Mouse (Mus musculus) lung, embryonic 16.5 days (tissue): ENCODE data around the gene Cep112. TPM values are rescaled to one million over a fixed set of nuclear protein-coding genes. Genes with fewer than 3 reads are reported as not detected.

ENCODE experiments used
- ATAC-seq: fragments of 200-750 bp; cut with Nextera tagmentation; 2 replicates; pipeline ENCODE4 v1.8.0; 2017; ENCODE audit warnings: low read depth, mild to moderate bottlenecking, moderate library complexity
- H3K27ac ChIP-seq: fragments of 300-500 bp; sonication (generic); 2 replicates; pipeline ENCODE4 v1.5.1; 2014; ENCODE audit warnings: mild to moderate bottlenecking, control low read depth, low read length
- H3K27me3 ChIP-seq: fragments of 300-500 bp; sonication (generic); 2 replicates; pipeline ENCODE4 v1.6.1; 2014; ENCODE audit warnings: low read depth, low read length, mixed read lengths; ENCODE audit not compliant: control insufficient read depth, insufficient read depth
- H3K36me3 ChIP-seq: fragments of 300-500 bp; sonication (generic); 2 replicates; pipeline ENCODE4 v1.6.1; 2014; ENCODE audit warnings: low read length; ENCODE audit not compliant: control insufficient read depth, insufficient read depth
- H3K4me1 ChIP-seq: fragments of 300-500 bp; sonication (generic); replicated peaks from 2 replicates; pipeline ENCODE4 v1.6.1; 2014; ENCODE audit warnings: low read length, mixed read lengths; ENCODE audit not compliant: control insufficient read depth, insufficient read depth
- H3K4me2 ChIP-seq: fragments of 300-500 bp; sonication (generic); 2 replicates; pipeline ENCODE4 v1.6.1; 2014; ENCODE audit warnings: low read depth, low read length, control low read depth
- H3K4me3 ChIP-seq: fragments of 300-500 bp; sonication (generic); 2 replicates; pipeline ENCODE4 v1.5.1; 2014; ENCODE audit warnings: mild to moderate bottlenecking, low read length, control low read depth
- H3K9ac ChIP-seq: fragments of 300-500 bp; sonication (generic); 2 replicates; pipeline ENCODE4 v1.6.1; 2014; ENCODE audit warnings: low read length, control low read depth
- H3K9me3 ChIP-seq: fragments of 300-500 bp; sonication (generic); 2 replicates; pipeline ENCODE4 v1.6.1; 2016; ENCODE audit warnings: low read length; ENCODE audit not compliant: control insufficient read depth
- WGBS: fragments of 180-500 bp; shearing (Covaris S2); extraction: QIAGEN DNeasy Blood & Tissue Kit; methylation state at CpG from one replicate; pipeline ENCODE4 v1.1.7; 2014; 5-methylcytosine and 5-hydroxymethylcytosine counted together
- polyA plus RNA-seq: library from polyadenylated mRNA; unstranded; fragments of >200 nt; fragmentation: Nextera tagmentation; extraction: Ambion mirVana; gene quantifications from 2 replicates; pipeline ENCODE4 v1.2.1, GENCODE M21; 2015

Gene Cep112
- 15.4 and 19.2 TPM in 2 replicates for polyA plus RNA-seq

- H3K36me3 ChIP-seq: no peaks in the 10 kb centered on the region
- peak within 1 kb of the TSS; percentile 82 for H3K4me2 ChIP-seq
- under 1% methylated on average over 55 of the region's 61 CpGs for WGBS
- peak within 1 kb of the TSS; percentile 8; the same call in 1 of the 2 replicates for H3K27ac ChIP-seq
- ATAC-seq: peak; percentile 99
- H3K4me3 ChIP-seq: peak within 1 kb of the TSS; percentile 70
- H3K27me3 ChIP-seq: no peaks in the 10 kb centered on the region
- H3K9ac ChIP-seq: peak within 1 kb of the TSS; percentile 74
- peaks cover 11% of the 10 kb centered on the region for H3K4me1 ChIP-seq
- no peaks in the 10 kb centered on the region for H3K9me3 ChIP-seq
Measured at GRCm38 (mm10) chr11:108424889-108425591, at the start of gene Cep112. TSS of gene Cep112 (plus strand) at chr11:108425192.

- ATAC-seq: no peak
- no peak overlapping the region for H3K4me3 ChIP-seq
- no peak overlapping the region for H3K27ac ChIP-seq
- no peaks in the 10 kb centered on the region for H3K4me1 ChIP-seq
- no peak overlapping the region for H3K4me2 ChIP-seq
- H3K9ac ChIP-seq: no peak overlapping the region
- no peaks in the 10 kb centered on the region for H3K36me3 ChIP-seq
- 94% methylated on average over 7 of the region's 7 CpGs for WGBS
- no peaks in the 10 kb centered on the region for H3K27me3 ChIP-seq
- H3K9me3 ChIP-seq: no peaks in the 10 kb centered on the region
Measured at GRCm38 (mm10) chr11:108376815-108377214, 48.2 kb upstream of the Cep112 start.

GRCm38 (mm10) chr11:108377680-108378362, 47.2 kb upstream of the Cep112 start:
- Histone ChIP-seq H3K27ac (no peak overlapping the region), H3K4me3 (no peak overlapping the region), H3K9ac (no peak overlapping the region), H3K4me2 (no peak overlapping the region), H3K9me3 (no peaks in the 10 kb centered on the region), H3K36me3 (no peaks in the 10 kb centered on the region), H3K27me3 (no peaks in the 10 kb centered on the region), H3K4me1 (no peaks in the 10 kb centered on the region)
- peak; percentile 92 for ATAC-seq
- 31% methylated on average over 19 of the region's 19 CpGs for WGBS

- Histone ChIP-seq H3K4me3 (no peak overlapping the region), H3K4me2 (no peak overlapping the region), H3K4me1 (no peaks in the 10 kb centered on the region), H3K36me3 (no peaks in the 10 kb centered on the region), H3K9me3 (no peaks in the 10 kb centered on the region), H3K27ac (no peak overlapping the region), H3K27me3 (no peaks in the 10 kb centered on the region), H3K9ac (no peak overlapping the region)
- WGBS: 54% methylated on average over 4 of the region's 4 CpGs
- no peak; the same call in 1 of the 2 replicates for ATAC-seq
Measured at GRCm38 (mm10) chr11:108378363-108378751, 46.6 kb upstream of the Cep112 start.

GRCm38 (mm10) chr11:108382664-108383063, 42.3 kb upstream of the Cep112 start:
- no peak for ATAC-seq
- H3K4me1 ChIP-seq: no peaks in the 10 kb centered on the region
- no peaks in the 10 kb centered on the region for H3K27me3 ChIP-seq
- H3K9ac ChIP-seq: no peak overlapping the region
- no peaks in the 10 kb centered on the region for H3K9me3 ChIP-seq
- no peaks in the 10 kb centered on the region for H3K36me3 ChIP-seq
- 73% methylated on average over 3 of the region's 3 CpGs for WGBS
- H3K4me3 ChIP-seq: no peak overlapping the region
- H3K4me2 ChIP-seq: no peak overlapping the region
- H3K27ac ChIP-seq: no peak overlapping the region

GRCm38 (mm10) chr11:108384920-108385665, 39.9 kb upstream of the Cep112 start:
- Histone ChIP-seq H3K27me3 (no peaks in the 10 kb centered on the region), H3K4me2 (no peak overlapping the region), H3K4me1 (no peaks in the 10 kb centered on the region), H3K4me3 (no peak overlapping the region), H3K9me3 (no peaks in the 10 kb centered on the region), H3K36me3 (no peaks in the 10 kb centered on the region), H3K9ac (no peak overlapping the region), H3K27ac (no peak overlapping the region)
- no peak for ATAC-seq
- WGBS: 55% methylated on average over 4 of the region's 4 CpGs

- Histone ChIP-seq H3K4me3 (no peak overlapping the region), H3K9ac (no peak overlapping the region), H3K4me2 (no peak overlapping the region), H3K9me3 (no peaks in the 10 kb centered on the region), H3K27ac (no peak overlapping the region), H3K4me1 (no peaks in the 10 kb centered on the region), H3K27me3 (no peaks in the 10 kb centered on the region), H3K36me3 (no peaks in the 10 kb centered on the region)
- ATAC-seq: no peak
- 92% methylated on average over 1 of the region's 1 CpGs for WGBS
Measured at GRCm38 (mm10) chr11:108385666-108386024, 39.3 kb upstream of the Cep112 start.

- H3K9me3 ChIP-seq: no peaks in the 10 kb centered on the region
- H3K27me3 ChIP-seq: no peaks in the 10 kb centered on the region
- H3K36me3 ChIP-seq: no peaks in the 10 kb centered on the region
- 90% methylated on average over 9 of the region's 9 CpGs for WGBS
- H3K4me1 ChIP-seq: no peaks in the 10 kb centered on the region
- no peak overlapping the region for H3K4me2 ChIP-seq
- H3K27ac ChIP-seq: no peak overlapping the region
- no peak overlapping the region for H3K9ac ChIP-seq
- no peak overlapping the region for H3K4me3 ChIP-seq
- ATAC-seq: no peak
Measured at GRCm38 (mm10) chr11:108395061-108395460, 29.9 kb upstream of the Cep112 start.
